Comparison of ENCODE assay signal across 10 mouse cellular contexts in the genomic region with DNA sequence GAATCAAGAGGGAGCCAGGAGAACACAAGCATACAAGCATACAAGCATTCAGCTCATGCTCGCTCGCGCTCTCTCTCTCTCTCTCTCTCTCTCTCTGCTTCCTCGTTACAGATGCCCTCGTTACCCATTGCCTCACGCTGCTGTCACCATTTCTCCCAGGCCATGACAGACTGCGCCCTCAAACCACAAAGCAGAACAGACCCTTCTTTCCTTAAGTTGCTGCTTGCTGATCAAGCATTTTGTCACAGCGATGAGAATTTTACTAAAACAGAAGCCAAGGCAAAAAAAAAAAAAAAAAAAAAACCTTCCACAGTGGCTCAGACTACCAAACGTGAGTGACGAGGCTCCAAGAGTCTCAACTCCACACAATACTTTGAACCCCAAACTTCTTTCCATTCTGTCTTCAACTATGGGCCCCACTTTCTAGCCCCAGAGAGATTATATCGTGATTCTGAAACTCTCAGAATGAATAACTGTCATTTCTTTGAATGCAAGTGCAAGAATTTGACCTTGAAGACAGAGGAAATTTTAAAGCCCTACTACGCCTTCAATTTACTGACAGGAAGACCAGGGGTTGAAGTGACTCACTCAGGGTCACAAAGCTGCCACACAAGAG. TPM values are rescaled to one million over a fixed set of nuclear protein-coding genes. Genes with fewer than 3 reads are reported as not detected.
DNase-seq lines count a peak whose midpoint lies in the region; ATAC-seq and TF ChIP-seq lines count a peak whose summit lies in the region.
"Had no signal": no experiment of that assay in that cellular context is flagged by ENCODE, and none has a peak within 500 bp of the region (broad histone marks: within the 10 kb centered on the region; RNA-seq: fewer than 3 reads in every experiment).

No protein-coding gene starts in this region.

- H3K27ac ChIP-seq in liver, embryonic 11.5 days (ENCODE audit: low read depth, low read length), result 0 out of 2 replicates have a peak overlapping the region, but pooled peaks have one; percentile 8
- no peak overlapping the region for H3K27ac ChIP-seq in liver, embryonic 12.5 days
- peak overlapping the region; percentile 43 for H3K27ac ChIP-seq in limb, embryonic 14.5 days (replicated peaks; ENCODE audit: low read depth, low read length)

- no peak for DNase-seq in liver, embryonic 11.5 days (ENCODE audit: low spot score)
- peak; percentile 61 for DNase-seq in c-Kit-positive CD71-negative TER-119-negative erythroid progenitor cells, embryonic 14.5 days (ENCODE audit: low read depth)
- DNase-seq in limb, embryonic 14.5 days (ENCODE audit: low spot score), result no peak
- DNase-seq in thymus, postnatal 0 days (ENCODE audit: low spot score), result peak; percentile 78
- DNase-seq in lung, postnatal 36 days, result no peak
- DNase-seq in layer of hippocampus, postnatal 10 days (ENCODE audit: low spot score in 2 of 2), result no peak
- DNase-seq: cerebellum, postnatal 25 days; kidney, adult 8-10 months had no signal

- no peaks in the 10 kb centered on the region; the same call in 1 of the 2 replicates for H3K36me3 ChIP-seq in liver, embryonic 11.5 days (ENCODE audit: control insufficient read depth, insufficient read depth, low read length)
- peaks cover 9% of the 10 kb centered on the region; the same call in 1 of the 2 replicates for H3K36me3 ChIP-seq in liver, embryonic 12.5 days
- H3K36me3 ChIP-seq in limb, embryonic 14.5 days (ENCODE audit: control insufficient read depth, insufficient read depth, low read length), result peaks cover 13% of the 10 kb centered on the region
- H3K36me3 ChIP-seq: lung, embryonic 15.5 days had no signal

- H3K27me3 ChIP-seq in liver, embryonic 11.5 days (replicated peaks; ENCODE audit: control insufficient read depth, insufficient read depth, low read length), result no peaks in the 10 kb centered on the region
- H3K27me3 ChIP-seq in liver, embryonic 12.5 days (replicated peaks), result no peaks in the 10 kb centered on the region
- no peaks in the 10 kb centered on the region for H3K27me3 ChIP-seq in limb, embryonic 14.5 days (ENCODE audit: control insufficient read depth, insufficient read depth, low read length)
- H3K27me3 ChIP-seq: lung, embryonic 15.5 days had no signal

- peaks cover 82% of the 10 kb centered on the region for H3K4me1 ChIP-seq in liver, embryonic 11.5 days (replicated peaks; ENCODE audit: control insufficient read depth, insufficient read depth, low read length)
- peaks cover 94% of the 10 kb centered on the region for H3K4me1 ChIP-seq in liver, embryonic 12.5 days
- peaks cover 88% of the 10 kb centered on the region for H3K4me1 ChIP-seq in limb, embryonic 14.5 days (ENCODE audit: control insufficient read depth, insufficient read depth, low read length)

- TF ChIP-seq POLR2A in limb, embryonic 14.5 days (IDR thresholded peaks at IDR 0.05; ENCODE audit: borderline replicate concordance, extremely low read depth, insufficient read depth, insufficient read length), result no peak

- H3K4me2 ChIP-seq in liver, embryonic 11.5 days, result no peak overlapping the region
- no peak overlapping the region for H3K4me2 ChIP-seq in liver, embryonic 12.5 days
- H3K4me2 ChIP-seq in limb, embryonic 14.5 days (replicated peaks; ENCODE audit: low read depth, low read length, severe bottlenecking), result no peak overlapping the region
- H3K4me2 ChIP-seq: lung, embryonic 15.5 days had no signal

- no peak overlapping the region for H3K9ac ChIP-seq in liver, embryonic 11.5 days (ENCODE audit: low read depth, low read length)
- no peak overlapping the region for H3K9ac ChIP-seq in liver, embryonic 12.5 days
- no peak overlapping the region for H3K9ac ChIP-seq in limb, embryonic 14.5 days (ENCODE audit: low read depth, low read length, severe bottlenecking)
- H3K9ac ChIP-seq: lung, embryonic 15.5 days had no signal

- 61% methylated on average over 12 of the region's 12 CpGs for WGBS in liver, embryonic 11.5 days
- 47% methylated on average over 12 of the region's 12 CpGs for WGBS in liver, embryonic 12.5 days (ENCODE audit: insufficient replicate concordance)
- WGBS in limb, embryonic 14.5 days, result 59% methylated on average over 12 of the region's 12 CpGs

- no peaks in the 10 kb centered on the region for H3K9me3 ChIP-seq in liver, embryonic 11.5 days (ENCODE audit: control insufficient read depth, low read length)
- no peaks in the 10 kb centered on the region for H3K9me3 ChIP-seq in liver, embryonic 12.5 days (replicated peaks)
- no peaks in the 10 kb centered on the region for H3K9me3 ChIP-seq in limb, embryonic 14.5 days (ENCODE audit: control insufficient read depth, low read length)
- H3K9me3 ChIP-seq: lung, embryonic 15.5 days had no signal

- no peak for ATAC-seq in liver, embryonic 11.5 days (replicated peaks; ENCODE audit: low FRiP score)
- no peak for ATAC-seq in liver, embryonic 12.5 days
- ATAC-seq in limb, embryonic 14.5 days (ENCODE audit: low FRiP score, low read depth), result no peak

- H3K4me3 ChIP-seq in liver, embryonic 11.5 days (ENCODE audit: low read depth, low read length), result no peak overlapping the region
- no peak overlapping the region for H3K4me3 ChIP-seq in liver, embryonic 12.5 days
- H3K4me3 ChIP-seq in limb, embryonic 14.5 days (replicated peaks; ENCODE audit: low read length), result no peak overlapping the region
- H3K4me3 ChIP-seq: lung, embryonic 15.5 days had no signal

RNA-seq across cellular contexts. Expression of a gene that starts 19.6 kb away (rescaled TPM):
- 7.2 and 7.3 TPM in 2 replicates for polyA plus RNA-seq in liver, embryonic 11.5 days (2014; fragmentation: Nextera tagmentation; extraction: Ambion mirVana)
- 5.8 and 7.2 TPM in 2 replicates for polyA plus RNA-seq in liver, embryonic 12.5 days (2016; fragmentation: Nextera tagmentation; extraction: Ambion mirVana)
- polyA plus RNA-seq in limb, embryonic 14.5 days (2012; rRNA removed), result 50.9 and 72.1 TPM in 2 replicates
- 25.1 and 28.0 TPM in 2 replicates for polyA plus RNA-seq in limb, embryonic 14.5 days (2014; fragmentation: Nextera tagmentation; extraction: Ambion mirVana)
- polyA plus RNA-seq in thymus, postnatal 0 days (2015; fragmentation: Nextera tagmentation; extraction: Ambion mirVana), result 18.5 and 21.1 TPM in 2 replicates
- total RNA-seq in layer of hippocampus, postnatal 10 days (2021), result 10 to 100 TPM; 12.2 to 14.2 TPM

Comparison
In these comparisons a context has a peak if more than half of its experiments do, and no peak if none do; other contexts are left out.
1. DNase-seq: peak in c-Kit-positive CD71-negative TER-119-negative erythroid progenitor cells, embryonic 14.5 days (single experiment) and thymus, postnatal 0 days (single experiment); none in liver, embryonic 11.5 days (single experiment), limb, embryonic 14.5 days (single experiment), lung, postnatal 36 days (single experiment) and layer of hippocampus, postnatal 10 days (0 of 2).